In genomic region chr3:92280963-92281606, GRCm38 (mm10) we compare ENCODE assay signal across 20 mouse cellular contexts. TPM values are rescaled to one million over a fixed set of nuclear protein-coding genes. Genes with fewer than 3 reads are reported as not detected.
A peak's percentile ranks its signal among the peaks of the same experiment; 100 is the strongest.
DNase-seq lines count a peak whose midpoint lies in the region; ATAC-seq and TF ChIP-seq lines count a peak whose summit lies in the region.
"Not testable (repeated sequence)": the region's sequence is repeated elsewhere in the genome, so short reads cannot be mapped to it uniquely, and the experiment has no call there.
"Had no signal": no experiment of that assay in that cellular context is flagged by ENCODE, and none has a peak within 500 bp of the region (broad histone marks: within the 10 kb centered on the region; RNA-seq: fewer than 3 reads in every experiment).

No protein-coding gene starts in this region.

- H3K27me3 ChIP-seq in Patski; heart, embryonic 12.5 days (replicated peaks); intestine, embryonic 14.5 days (replicated peaks; ENCODE audit: control insufficient read depth, insufficient read depth, low read length); kidney, embryonic 15.5 days; liver, embryonic 12.5 days (replicated peaks); lung, embryonic 14.5 days (ENCODE audit: insufficient read depth, low read length); stomach, embryonic 15.5 days (replicated peaks): not testable (repeated sequence)

- not testable (repeated sequence) for H3K27ac ChIP-seq in heart, embryonic 12.5 days (ENCODE audit: poor library complexity, severe bottlenecking); intestine, embryonic 14.5 days (ENCODE audit: low read depth); kidney, embryonic 15.5 days; liver, embryonic 12.5 days; lung, embryonic 14.5 days (ENCODE audit: low read depth); stomach, embryonic 15.5 days

- not testable (repeated sequence) for H3K9me3 ChIP-seq in heart, embryonic 12.5 days (replicated peaks); intestine, embryonic 14.5 days (ENCODE audit: control insufficient read depth, low read length); kidney, embryonic 15.5 days (replicated peaks); liver, embryonic 12.5 days (replicated peaks); lung, embryonic 14.5 days (ENCODE audit: low read depth, low read length); stomach, embryonic 15.5 days

- not testable (repeated sequence) for TF ChIP-seq CTCF in Patski (IDR thresholded peaks at IDR 0.05); lung, embryonic 14.5 days (IDR thresholded peaks at IDR 0.05; ENCODE audit: low read depth)

- not testable (repeated sequence) for DNase-seq in Patski (ENCODE audit: low read depth, low spot score); intestine, embryonic 14.5 days (ENCODE audit: low spot score); lung, embryonic 14.5 days

- WGBS in heart, embryonic 12.5 days, result 20% methylated on average over 5 of the region's 12 CpGs
- 14% methylated on average over 5 of the region's 12 CpGs for WGBS in intestine, embryonic 14.5 days
- 62% methylated on average over 5 of the region's 12 CpGs for WGBS in kidney, embryonic 15.5 days
- WGBS in liver, embryonic 12.5 days (ENCODE audit: insufficient replicate concordance), result 36% methylated on average over 5 of the region's 12 CpGs
- WGBS in lung, embryonic 14.5 days, result 17% methylated on average over 5 of the region's 12 CpGs
- 13% methylated on average over 5 of the region's 12 CpGs for WGBS in stomach, embryonic 15.5 days

- not testable (repeated sequence) for H3K4me3 ChIP-seq in heart, embryonic 12.5 days; intestine, embryonic 14.5 days (ENCODE audit: low read depth, low read length); kidney, embryonic 15.5 days (replicated peaks); liver, embryonic 12.5 days; lung, embryonic 14.5 days (ENCODE audit: low read depth, low read length); stomach, embryonic 15.5 days (replicated peaks)

- POLR2A ChIA-PET in Patski (lab: Charles Lee), result not testable (repeated sequence)

- not testable (repeated sequence) for H3K9ac ChIP-seq in heart, embryonic 12.5 days; intestine, embryonic 14.5 days (ENCODE audit: low read length); kidney, embryonic 15.5 days; liver, embryonic 12.5 days; lung, embryonic 14.5 days; stomach, embryonic 15.5 days

- H3K36me3 ChIP-seq in heart, embryonic 12.5 days; intestine, embryonic 14.5 days (ENCODE audit: control insufficient read depth, insufficient read depth, low read length); kidney, embryonic 15.5 days; liver, embryonic 12.5 days; lung, embryonic 14.5 days (ENCODE audit: insufficient read depth); stomach, embryonic 15.5 days: not testable (repeated sequence)

- peak; percentile 45 for ATAC-seq in Patski
- peak; percentile 68 for ATAC-seq in heart, embryonic 12.5 days (ENCODE audit: insufficient number of reproducible peaks, low FRiP score)
- peak; percentile 84 for ATAC-seq in intestine, embryonic 14.5 days (replicated peaks; ENCODE audit: low FRiP score, low TSS enrichment, low read depth)
- peak; percentile 77 for ATAC-seq in kidney, embryonic 15.5 days (replicated peaks; ENCODE audit: low FRiP score)
- 0 out of 2 replicates have a peak, but pooled peaks have one; percentile 25 for ATAC-seq in liver, embryonic 12.5 days
- ATAC-seq in lung, embryonic 14.5 days (ENCODE audit: insufficient read depth), result peak; percentile 73
- ATAC-seq in stomach, embryonic 15.5 days (ENCODE audit: insufficient read depth, low FRiP score, low read depth), result peak; percentile 78

- in situ Hi-C loops in Patski (cut with MboI; ENCODE audit: low pct_unique_long_range_greater_than_20kb), result not testable (repeated sequence)

- not testable (repeated sequence) for H3K4me1 ChIP-seq in heart, embryonic 12.5 days (replicated peaks); intestine, embryonic 14.5 days (replicated peaks; ENCODE audit: control insufficient read depth, insufficient read depth, low read length); kidney, embryonic 15.5 days; liver, embryonic 12.5 days; lung, embryonic 14.5 days (ENCODE audit: insufficient read depth); stomach, embryonic 15.5 days

- CTCF ChIA-PET in Patski (lab: Charles Lee), result not testable (repeated sequence)

- not testable (repeated sequence) for H3K4me2 ChIP-seq in heart, embryonic 12.5 days; intestine, embryonic 14.5 days (ENCODE audit: low read length); kidney, embryonic 15.5 days; liver, embryonic 12.5 days; lung, embryonic 14.5 days; stomach, embryonic 15.5 days

RNA-seq across cellular contexts. Expression of gene Sprr2a3, which starts 4.1 kb away (rescaled TPM):
- polyA plus RNA-seq in Patski (2021), result not detected
- not detected in 2 replicates for polyA plus RNA-seq in heart, embryonic 12.5 days (2016; fragmentation: Nextera tagmentation; extraction: Ambion mirVana)
- polyA plus RNA-seq in intestine, embryonic 14.5 days (2014; fragmentation: Nextera tagmentation; extraction: Ambion mirVana), result 3.8 and 6.4 TPM in 2 replicates
- polyA plus RNA-seq in kidney, embryonic 15.5 days (2015; fragmentation: Nextera tagmentation; extraction: Ambion mirVana), result 1.0 TPM in 1 of 2 replicates, not detected in the other
- not detected in 2 replicates for polyA plus RNA-seq in liver, embryonic 12.5 days (2016; fragmentation: Nextera tagmentation; extraction: Ambion mirVana)
- polyA plus RNA-seq in lung, embryonic 14.5 days (2014; fragmentation: Nextera tagmentation; extraction: Ambion mirVana), result not detected in 2 replicates
- polyA plus RNA-seq in stomach, embryonic 15.5 days (2015; fragmentation: Nextera tagmentation; extraction: Ambion mirVana), result 44.5 and 82.4 TPM in 2 replicates
- polyA plus RNA-seq: cerebellum, adult 2 months; cortical plate, adult 2 months; embryonic facial prominence, embryonic 14.5 days; erythroblast, embryonic 14.5 days; forebrain, embryonic 11.5 days; forebrain, embryonic 16.5 days; heart, embryonic 13.5 days; hindbrain, embryonic 13.5 days; limb, embryonic 12.5 days; midbrain, embryonic 14.5 days; neural tube, embryonic 14.5 days had no signal

RNA-seq across cellular contexts. Expression of gene Sprr2b, which starts 35.3 kb away (rescaled TPM):
- not detected for polyA plus RNA-seq in Patski (2021)
- not detected in 2 replicates for polyA plus RNA-seq in heart, embryonic 12.5 days (2016; fragmentation: Nextera tagmentation; extraction: Ambion mirVana)
- not detected in 2 replicates for polyA plus RNA-seq in intestine, embryonic 14.5 days (2014; fragmentation: Nextera tagmentation; extraction: Ambion mirVana)
- not detected in 2 replicates for polyA plus RNA-seq in kidney, embryonic 15.5 days (2015; fragmentation: Nextera tagmentation; extraction: Ambion mirVana)
- not detected in 2 replicates for polyA plus RNA-seq in liver, embryonic 12.5 days (2016; fragmentation: Nextera tagmentation; extraction: Ambion mirVana)
- polyA plus RNA-seq in lung, embryonic 14.5 days (2014; fragmentation: Nextera tagmentation; extraction: Ambion mirVana), result not detected in 2 replicates
- polyA plus RNA-seq in stomach, embryonic 15.5 days (2015; fragmentation: Nextera tagmentation; extraction: Ambion mirVana), result 0.23 TPM in 1 of 2 replicates, not detected in the other
- polyA plus RNA-seq: cerebellum, adult 2 months; cortical plate, adult 2 months; embryonic facial prominence, embryonic 14.5 days; erythroblast, embryonic 14.5 days; forebrain, embryonic 11.5 days; forebrain, embryonic 16.5 days; heart, embryonic 13.5 days; hindbrain, embryonic 13.5 days; kidney, adult 2 months; limb, embryonic 12.5 days; liver, adult 2 months; midbrain, embryonic 14.5 days; neural tube, embryonic 14.5 days had no signal

RNA-seq across cellular contexts. Expression of gene Sprr2d, which starts 57.9 kb away (rescaled TPM):
- polyA plus RNA-seq in Patski (2021), result not detected
- polyA plus RNA-seq in heart, embryonic 12.5 days (2016; fragmentation: Nextera tagmentation; extraction: Ambion mirVana), result not detected in 2 replicates
- polyA plus RNA-seq in intestine, embryonic 14.5 days (2014; fragmentation: Nextera tagmentation; extraction: Ambion mirVana), result not detected in 2 replicates
- polyA plus RNA-seq in kidney, embryonic 15.5 days (2015; fragmentation: Nextera tagmentation; extraction: Ambion mirVana), result not detected in 2 replicates
- polyA plus RNA-seq in liver, embryonic 12.5 days (2016; fragmentation: Nextera tagmentation; extraction: Ambion mirVana), result not detected in 2 replicates
- not detected in 2 replicates for polyA plus RNA-seq in lung, embryonic 14.5 days (2014; fragmentation: Nextera tagmentation; extraction: Ambion mirVana)
- polyA plus RNA-seq in stomach, embryonic 15.5 days (2015; fragmentation: Nextera tagmentation; extraction: Ambion mirVana), result 0.68 TPM in 1 of 2 replicates, not detected in the other
- polyA plus RNA-seq: cerebellum, adult 2 months; cortical plate, adult 2 months; embryonic facial prominence, embryonic 14.5 days; erythroblast, embryonic 14.5 days; forebrain, embryonic 11.5 days; forebrain, embryonic 16.5 days; heart, embryonic 13.5 days; hindbrain, embryonic 13.5 days; kidney, adult 2 months; limb, embryonic 12.5 days; liver, adult 2 months; midbrain, embryonic 14.5 days; neural tube, embryonic 14.5 days had no signal

Comparison
In these comparisons a context has a peak if more than half of its experiments do, and no peak if none do; other contexts are left out.
1. ATAC-seq: peak in every context shown above with its lines; median percentile 84 in intestine, embryonic 14.5 days; 78 in stomach, embryonic 15.5 days; 77 in kidney, embryonic 15.5 days; 73 in lung, embryonic 14.5 days; 68 in heart, embryonic 12.5 days; 45 in Patski; 25 in liver, embryonic 12.5 days.